Mouse (Mus musculus) spleen, adult 2 months (tissue): ENCODE results near the gene Maco1.

Experiments
- CTCF ChIP-seq: fragments of 200-500 bp; IDR thresholded peaks from 2 replicates; pipeline ENCODE4 v1.5.1; 2011; ENCODE audit warnings: mild to moderate bottlenecking, inconsistent platforms; ENCODE audit not compliant: insufficient read depth, insufficient read length, insufficient replicate concordance; ENCODE audit errors: extremely low read depth
- POLR2A ChIP-seq: fragments of 200-500 bp; IDR thresholded peaks from 2 replicates; pipeline ENCODE4 v1.6.1; 2011; ENCODE audit warnings: low read depth, low read length, inconsistent platforms

GRCm38 (mm10) chr4:134884364-134884763, 31.2 kb upstream of the Maco1 start:
- no peak for TF ChIP-seq CTCF
- TF ChIP-seq POLR2A, result no peak
